Mouse (Mus musculus) myocyte (in vitro differentiated cells): Measurements from ENCODE around the gene Slc22a17.

Source experiments
- E2F4 ChIP-seq: IDR thresholded peaks from one replicate; pipeline ENCODE4 v1.6.1; 2011; ENCODE audit warnings: mild to moderate bottlenecking, control low read depth, moderate library complexity; ENCODE audit not compliant: insufficient read depth
- MAX ChIP-seq: IDR thresholded peaks from one replicate; pipeline ENCODE4 v1.6.1; 2011; ENCODE audit warnings: low read depth, mild to moderate bottlenecking, control low read depth
- MYOD1 ChIP-seq, 3 experiments: IDR thresholded peaks; one replicate each; pipeline ENCODE4 v1.6.1; 2011; ENCODE audit warnings: control low read depth in 2 of 3, low read depth in 2 of 3, mild to moderate bottlenecking in 2 of 3, moderate library complexity in 1 of 3; ENCODE audit not compliant: insufficient read length in 2 of 3, control insufficient read depth in 1 of 3
- MYOG ChIP-seq, 3 experiments: IDR thresholded peaks; one replicate each; pipeline ENCODE4 v1.6.1; 2011; ENCODE audit warnings: control low read depth in 2 of 3, low read depth in 2 of 3, mild to moderate bottlenecking in 2 of 3; ENCODE audit not compliant: insufficient read length in 2 of 3, control insufficient read depth in 1 of 3, insufficient read depth in 1 of 3
- POLR2A ChIP-seq: IDR thresholded peaks from one replicate; pipeline ENCODE4 v1.6.1; 2011; ENCODE audit warnings: low read depth, mild to moderate bottlenecking, control low read depth, moderate library complexity; ENCODE audit not compliant: insufficient read length
- TCF3 ChIP-seq: IDR thresholded peaks from one replicate; pipeline ENCODE4 v1.6.1; 2011; ENCODE audit warnings: low read depth, control low read depth; ENCODE audit not compliant: insufficient read length
- USF1 ChIP-seq: IDR thresholded peaks from one replicate; pipeline ENCODE4 v1.6.1; 2011; ENCODE audit warnings: low read depth, mild to moderate bottlenecking, control low read depth, moderate library complexity

DNA sequence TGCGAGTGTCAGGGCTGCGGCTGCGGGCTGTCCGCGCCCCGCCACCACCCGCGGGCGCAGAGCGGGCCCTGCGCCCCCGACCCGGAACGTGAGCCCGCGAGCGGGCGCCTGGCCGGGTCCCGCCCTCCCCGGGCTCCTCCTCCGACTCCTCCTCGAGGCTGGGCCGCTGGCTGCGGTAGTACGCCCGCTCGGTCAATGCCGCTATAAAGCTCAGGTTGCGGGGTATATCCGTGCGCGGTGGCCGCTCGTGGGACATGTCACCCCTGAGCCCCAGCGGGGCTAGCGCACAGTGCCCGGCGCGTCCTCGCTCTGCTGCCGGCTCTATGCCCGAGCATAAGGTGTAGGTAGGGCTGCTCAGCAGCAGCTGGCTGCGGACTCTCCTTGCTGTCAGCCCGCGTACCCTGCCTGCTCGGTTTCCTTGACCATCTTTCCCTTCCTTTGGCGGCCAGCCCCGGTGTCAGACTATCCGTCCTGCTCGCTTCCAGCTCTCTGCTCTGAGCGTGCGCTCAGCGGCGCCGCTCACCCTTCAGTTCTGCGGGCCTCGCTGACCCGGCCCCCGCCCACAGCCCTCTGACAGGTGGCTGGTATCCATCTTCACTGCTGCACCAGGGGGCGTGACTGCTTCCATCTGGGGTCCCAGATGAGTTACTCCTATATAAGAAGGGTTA lies 35.8 kb downstream of the Slc22a17 start, which contains the start of gene Ppp1r3e:
- no peak for TF ChIP-seq E2F4
- peak; percentile 9 for TF ChIP-seq POLR2A
- TF ChIP-seq USF1, result no peak
- peak in 1 of 3 experiments; percentile 66 for TF ChIP-seq MYOD1 (IDR thresholded peaks at IDR 0.05; ENCODE audit: control insufficient read depth in 1 of 3, insufficient read length in 2 of 3, low read depth in 2 of 3)
- TF ChIP-seq MYOG (IDR thresholded peaks at IDR 0.05; ENCODE audit: control insufficient read depth in 1 of 3, insufficient read depth in 1 of 3, insufficient read length in 2 of 3, low read depth in 2 of 3), result peak in 2 of 3 experiments; percentile 13 to 19
- TF ChIP-seq MAX, result no peak
- no peak for TF ChIP-seq TCF3
